Mouse (Mus musculus) adrenal gland, postnatal 14 days (tissue): Measurements from ENCODE around the gene Gm6502. TPM values are rescaled to one million over a fixed set of nuclear protein-coding genes. Genes with fewer than 3 reads are reported as not detected.
"Not testable (repeated sequence)": the region's sequence is repeated elsewhere in the genome, so short reads cannot be mapped to it uniquely, and the experiment has no call there.

ENCODE experiments used
- DNase-seq: peaks from one replicate; pipeline ENCODE4 v3.0.0; 2021; ENCODE audit warnings: mixed read lengths
- long read RNA-seq, 2 experiments: library from polyadenylated mRNA; stranded (forward); transcript quantifications; one replicate each; pipeline ENCODE4 v2.0.0; 2021
- total RNA-seq: library from RNA; stranded (reverse); gene quantifications from 2 replicates; pipeline ENCODE4 v1.2.3, GENCODE M21; 2021

Gm6502 gene
- total RNA-seq, result not detected in 2 replicates
- long read RNA-seq, experiment 1, result 0 reads
- long read RNA-seq, experiment 2, result 0 reads

DNA sequence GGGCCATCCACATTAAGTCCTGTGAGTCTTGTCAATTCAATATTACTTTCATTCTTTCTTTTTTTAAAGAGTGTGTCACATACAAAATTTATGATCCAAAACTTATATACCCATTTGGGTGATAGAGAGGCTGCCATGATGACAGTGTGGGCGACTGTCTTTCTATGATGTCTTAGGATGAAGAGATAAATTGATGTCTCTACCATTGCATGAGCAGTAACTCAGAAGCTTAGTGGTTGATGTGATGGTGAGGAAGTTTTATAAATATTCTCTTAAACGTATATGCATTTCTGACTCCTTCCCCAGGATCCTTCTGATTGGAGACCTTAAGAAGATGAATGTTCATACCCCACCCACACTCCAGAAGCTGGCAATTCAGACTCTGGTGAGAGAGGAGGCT, at the start of gene Gm6502:
Gene Gm6502, plus strand, starts transcription at position 301 of the 400 bp plus-strand sequence.
- not testable (repeated sequence) for DNase-seq

DNA sequence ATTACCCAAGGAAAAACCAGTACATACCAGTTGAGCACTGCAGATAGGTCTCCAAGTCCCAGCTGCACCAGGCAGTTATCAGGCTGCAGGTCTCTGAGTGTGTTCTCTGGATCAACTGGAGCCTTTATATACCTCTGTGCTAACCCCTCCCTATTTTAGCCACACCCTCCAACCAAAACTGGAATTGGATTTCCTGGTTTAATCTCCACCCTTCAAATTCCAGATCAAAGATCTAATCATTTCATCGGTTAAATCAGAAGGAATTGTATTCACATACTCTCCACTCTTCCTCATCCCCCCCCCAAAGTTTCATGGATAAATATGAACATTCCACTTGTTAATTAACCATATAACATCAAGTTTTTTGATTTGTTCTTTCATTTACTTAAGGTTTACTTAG, 7.5 kb upstream of the Gm6502 start, which contains the start of gene A430089I19Rik:
Gene A430089I19Rik, minus strand, starts transcription at position 101 of the 400 bp plus-strand sequence.
- not testable (repeated sequence) for DNase-seq

DNA sequence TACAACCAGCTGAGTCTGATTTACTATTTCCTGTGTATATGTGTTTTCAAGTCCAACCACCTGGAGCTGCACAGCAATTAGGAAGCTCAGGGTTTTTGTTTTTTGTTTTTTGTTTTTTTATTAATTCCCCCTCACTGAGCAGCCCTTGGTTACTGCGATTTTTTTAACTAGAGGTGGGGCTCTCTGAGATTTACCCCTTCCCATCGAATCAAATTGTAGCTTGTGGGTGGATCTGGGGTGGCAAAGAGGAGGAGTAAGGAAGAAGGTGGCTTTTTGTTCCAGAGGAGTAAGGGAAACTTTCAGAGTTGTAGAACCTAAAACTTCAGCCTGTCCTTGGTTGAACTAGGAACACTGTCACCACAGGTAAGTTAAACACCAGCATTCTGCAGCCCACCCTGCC, 25.2 kb downstream of the Gm6502 start, which contains the start of gene AA792892:
Gene AA792892, plus strand, starts transcription at position 301 of the 400 bp plus-strand sequence.
- not testable (repeated sequence) for DNase-seq

Other genes with a start within 250 kb of the Gm6502 start
- gene BC061212, start 243.9 kb upstream of the Gm6502 start, total RNA-seq, result not detected in 2 replicates
- not detected in 2 replicates for gene Gm6351, start 238.1 kb upstream of the Gm6502 start, total RNA-seq
- gene Gm3106, start 96.4 kb upstream of the Gm6502 start, total RNA-seq, result not detected in 2 replicates
- gene A430089I19Rik, start 7.6 kb upstream of the Gm6502 start, total RNA-seq, result not detected in 2 replicates
- gene AA792892, start 25.3 kb downstream of the Gm6502 start, total RNA-seq, result not detected in 2 replicates
- gene Gm7682, start 131.3 kb downstream of the Gm6502 start, total RNA-seq, result not detected in 2 replicates
- not detected in 2 replicates for gene Gm3139, start 211.9 kb downstream of the Gm6502 start, total RNA-seq